Mouse (Mus musculus): ENCODE results near the gene St6galnac3.
"Not testable (repeated sequence)": the region's sequence is repeated elsewhere in the genome, so short reads cannot be mapped to it uniquely, and the experiment has no call there.

The St6galnac3 gene

GRCm38 (mm10) chr3:153724701-153725668 lies at the start of gene St6galnac3:
Gene St6galnac3 (minus strand): TSS chr3:153725174.
- peak; percentile 88 for DNase-seq (ENCODE audit: low read depth, low spot score)

DNA sequence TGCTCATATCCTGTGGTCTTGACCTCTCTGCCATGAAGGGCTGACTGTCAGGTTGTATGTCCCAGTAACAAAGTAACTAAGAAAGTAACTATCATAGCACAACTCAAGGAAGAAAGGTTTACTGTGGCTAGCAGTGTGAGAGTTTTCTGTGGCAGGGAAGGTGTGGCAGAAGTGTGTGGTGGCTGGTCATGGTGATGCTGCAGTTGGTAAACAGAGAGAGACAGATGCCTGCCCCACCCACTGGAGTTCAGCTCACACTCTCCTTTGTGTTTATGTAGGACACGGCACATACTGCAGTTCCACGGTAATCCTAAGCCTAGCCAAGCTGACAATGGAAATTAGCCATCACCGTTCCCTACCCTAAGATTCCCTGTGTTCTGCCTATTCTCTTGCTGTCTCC lies 49.6 kb upstream of the St6galnac3 start:
- no peak for DNase-seq (ENCODE audit: low read depth, low spot score)

GRCm38 (mm10) chr3:153771479-153771878 lies 46.5 kb upstream of the St6galnac3 start:
- no peak for DNase-seq (ENCODE audit: low read depth, low spot score)

GRCm38 (mm10) chr3:153770573-153770972 lies 45.6 kb upstream of the St6galnac3 start:
- DNase-seq (ENCODE audit: low read depth, low spot score): no peak

- DNase-seq (ENCODE audit: low read depth, low spot score): no peak
These were observed 44.2 kb upstream of the St6galnac3 start for GRCm38 (mm10) chr3:153769220-153769619.

GRCm38 (mm10) chr3:153765171-153765570 lies 40.2 kb upstream of the St6galnac3 start:
- DNase-seq (ENCODE audit: low read depth, low spot score): no peak

DNA sequence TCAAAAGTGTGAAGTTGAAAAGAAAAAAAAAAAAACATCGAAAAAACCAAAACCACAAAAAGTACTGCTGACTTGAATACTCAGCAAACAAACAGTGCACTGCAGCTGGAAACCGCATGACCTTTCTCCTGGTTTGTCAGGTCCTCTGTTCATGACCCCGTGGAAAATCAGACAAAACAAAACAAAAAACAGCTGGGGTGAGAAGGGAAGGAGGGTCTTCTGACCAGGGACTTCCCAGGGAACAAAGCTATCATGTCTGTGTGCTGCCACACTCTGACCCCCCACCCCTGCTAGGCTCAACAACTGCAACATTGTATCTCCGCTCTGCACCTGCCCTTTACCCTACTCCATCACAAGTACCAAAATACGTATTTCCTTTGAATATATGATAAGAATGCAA lies 39.8 kb upstream of the St6galnac3 start:
- no peak for DNase-seq (ENCODE audit: low read depth, low spot score)

GRCm38 (mm10) chr3:153761171-153761570 lies 36.2 kb upstream of the St6galnac3 start:
- DNase-seq (ENCODE audit: low read depth, low spot score): no peak

DNA sequence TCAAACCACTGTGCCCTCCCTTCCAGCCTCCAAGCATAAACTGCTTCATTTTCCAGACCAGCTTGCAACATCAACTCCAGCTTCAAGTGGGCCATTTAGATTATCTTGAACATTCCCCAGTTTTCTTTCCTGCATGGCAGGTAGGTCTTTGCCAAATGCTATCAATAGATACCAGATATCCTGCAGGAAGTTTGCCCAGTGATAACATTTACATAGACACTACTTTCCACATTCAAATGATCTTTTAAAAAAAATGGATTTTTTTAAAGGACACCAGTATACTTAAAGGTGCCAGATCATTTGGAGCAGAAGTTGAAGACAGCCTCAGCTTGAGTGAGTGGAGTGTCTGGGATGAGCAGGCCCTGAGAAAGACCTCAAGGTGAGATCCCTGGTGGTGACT lies 34.3 kb upstream of the St6galnac3 start:
- DNase-seq (ENCODE audit: low read depth, low spot score): no peak

DNA sequence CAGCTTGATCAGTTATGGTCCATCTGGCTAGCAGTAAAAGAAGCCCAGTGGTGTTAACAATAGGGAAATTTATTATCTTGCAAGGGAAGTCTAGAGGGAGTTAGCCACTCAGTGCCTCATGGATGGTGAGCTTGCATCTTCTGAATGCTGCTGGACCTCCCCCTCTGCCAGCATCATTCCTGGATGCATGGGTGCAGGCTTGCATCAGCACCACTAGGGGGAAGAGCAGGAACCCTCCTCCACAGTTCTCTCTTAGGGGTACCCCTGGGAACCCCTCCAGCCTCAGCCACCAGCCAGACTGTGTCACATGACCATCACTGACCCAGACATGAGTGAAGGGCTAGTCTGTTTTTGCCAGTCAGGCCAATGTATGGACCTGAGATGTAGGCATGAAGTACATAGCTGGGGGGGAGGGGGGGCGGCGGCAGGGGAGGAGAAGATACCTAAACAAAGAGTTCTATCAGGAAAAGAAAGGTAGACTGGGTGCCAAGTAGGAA lies 31.6 kb upstream of the St6galnac3 start:
- peak; percentile 21 for DNase-seq (ENCODE audit: low read depth, low spot score)

- not testable (repeated sequence) for DNase-seq (ENCODE audit: low read depth, low spot score)
These were observed 30.9 kb upstream of the St6galnac3 start for GRCm38 (mm10) chr3:153755785-153756326.

GRCm38 (mm10) chr3:153751435-153751834 lies 26.5 kb upstream of the St6galnac3 start:
- DNase-seq (ENCODE audit: low read depth, low spot score): no peak

DNA sequence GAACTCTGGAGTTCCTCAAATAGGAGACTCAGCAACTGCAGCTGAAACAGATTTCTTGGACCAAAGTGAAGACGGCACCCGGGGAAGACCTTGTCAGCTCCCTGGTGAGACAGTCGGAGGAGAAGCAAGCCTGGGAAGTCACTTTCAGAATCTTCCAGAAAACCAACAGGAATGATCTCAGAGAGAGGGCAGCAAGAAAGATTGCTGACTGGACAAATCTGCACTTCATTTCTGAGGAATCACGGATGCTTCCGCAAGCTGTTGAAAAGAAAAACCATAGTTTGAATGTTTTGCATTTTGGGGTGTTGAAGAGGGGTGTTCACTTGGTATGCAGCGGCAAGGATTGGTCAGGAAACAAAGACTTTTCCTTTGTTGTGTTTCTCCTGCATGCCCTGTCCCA lies 24.4 kb upstream of the St6galnac3 start:
- DNase-seq (ENCODE audit: low read depth, low spot score): no peak

DNA sequence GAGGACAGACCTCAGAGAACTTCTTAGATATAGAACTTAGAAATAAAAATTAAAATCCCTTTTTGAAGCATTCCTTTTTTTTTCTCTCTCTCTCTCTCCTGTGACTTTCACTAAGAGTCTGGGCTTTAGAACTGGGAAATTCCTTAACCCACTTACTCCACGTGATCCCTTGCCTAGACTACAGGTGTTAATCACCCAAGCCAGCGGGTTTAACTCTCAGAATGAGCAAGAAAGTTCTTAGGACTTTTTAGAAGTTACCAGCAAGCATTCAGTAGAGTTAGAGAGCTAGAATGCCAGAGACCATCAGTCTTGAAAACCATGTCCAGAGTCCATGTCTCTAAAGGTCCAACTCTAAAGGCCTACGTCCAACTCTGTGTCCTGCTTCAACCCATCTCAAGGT lies 23.3 kb upstream of the St6galnac3 start:
- DNase-seq (ENCODE audit: low read depth, low spot score): no peak

DNA sequence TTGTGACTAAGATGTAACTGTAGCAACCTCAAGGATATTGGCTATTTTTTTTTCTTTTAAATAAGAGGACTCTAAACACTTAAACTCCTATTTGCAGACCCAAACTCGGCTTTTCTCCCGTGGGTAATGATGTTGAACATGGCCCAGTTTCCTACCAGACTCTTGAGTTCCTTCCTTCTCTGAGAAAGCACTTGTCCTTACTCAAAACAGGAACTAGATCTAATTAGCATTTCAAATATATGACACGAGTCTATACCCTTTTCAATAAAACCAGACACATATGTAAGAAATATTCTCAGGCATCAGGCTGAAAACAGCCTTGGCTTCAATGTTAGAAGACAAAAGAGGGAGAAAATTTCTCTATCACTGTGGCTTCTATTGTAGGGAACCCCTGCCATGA lies 20.1 kb upstream of the St6galnac3 start:
- no peak for DNase-seq (ENCODE audit: low read depth, low spot score)

DNA sequence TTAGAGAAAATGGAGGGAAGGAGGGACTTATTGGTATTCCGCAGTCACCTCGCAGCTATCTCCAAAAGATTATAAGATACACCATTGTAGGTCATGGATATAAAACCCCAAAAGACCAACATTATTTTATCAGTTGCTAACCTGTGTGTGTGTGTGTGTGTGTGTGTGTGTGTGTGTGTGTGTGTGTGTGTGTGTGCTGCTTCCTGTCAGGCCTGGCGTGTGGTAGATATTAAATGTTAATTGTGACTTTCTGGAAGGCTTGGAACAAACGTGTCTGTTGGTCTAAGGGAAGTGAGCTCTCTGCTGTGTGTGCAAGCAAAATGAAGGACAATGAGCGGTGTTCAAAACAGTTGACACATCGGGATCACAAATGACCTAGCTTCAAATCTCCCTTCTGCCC lies 19.5 kb upstream of the St6galnac3 start:
- no peak for DNase-seq (ENCODE audit: low read depth, low spot score)

DNA sequence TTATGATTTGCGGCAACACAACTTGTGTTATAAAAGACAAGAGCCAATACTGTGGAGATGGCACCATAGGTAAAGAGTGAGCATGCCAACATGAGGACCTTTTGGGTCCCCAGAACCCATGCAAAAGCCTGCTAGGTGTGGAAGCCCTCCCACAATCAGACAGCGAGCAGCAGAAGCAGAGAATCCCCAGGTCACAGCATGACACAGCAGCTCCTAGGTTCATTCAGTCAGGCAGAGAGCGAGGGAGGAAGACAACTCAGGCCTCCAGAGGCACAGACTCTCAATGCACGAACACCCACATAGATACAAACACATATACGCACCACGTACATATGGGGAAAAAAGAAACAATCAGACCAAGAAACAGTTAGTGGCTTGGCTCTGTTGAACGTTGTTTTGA lies 16.8 kb upstream of the St6galnac3 start:
- DNase-seq (ENCODE audit: low read depth, low spot score): no peak

- DNase-seq (ENCODE audit: low read depth, low spot score): no peak
These were observed 14.4 kb upstream of the St6galnac3 start for GRCm38 (mm10) chr3:153739351-153739750.

DNA sequence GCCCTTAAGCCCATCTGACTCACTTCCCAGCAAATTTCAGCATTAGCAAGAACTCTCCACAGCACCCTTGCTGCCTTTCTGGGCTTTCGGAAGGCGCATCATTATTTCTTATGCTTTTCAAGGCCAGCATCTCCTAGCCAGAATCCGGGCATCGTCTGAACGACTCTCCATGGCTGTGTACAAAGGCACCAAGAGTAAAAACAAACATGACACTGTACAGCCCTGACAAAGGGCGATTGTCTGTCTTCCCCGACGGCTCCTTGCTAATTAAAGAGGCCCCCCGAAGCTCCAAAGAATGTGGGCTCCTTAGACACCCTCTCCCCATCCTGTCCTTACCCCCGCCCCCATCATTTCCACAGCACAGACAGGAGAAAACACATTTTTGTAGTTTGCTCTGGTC lies 13.4 kb upstream of the St6galnac3 start:
- DNase-seq (ENCODE audit: low read depth, low spot score): no peak

DNA sequence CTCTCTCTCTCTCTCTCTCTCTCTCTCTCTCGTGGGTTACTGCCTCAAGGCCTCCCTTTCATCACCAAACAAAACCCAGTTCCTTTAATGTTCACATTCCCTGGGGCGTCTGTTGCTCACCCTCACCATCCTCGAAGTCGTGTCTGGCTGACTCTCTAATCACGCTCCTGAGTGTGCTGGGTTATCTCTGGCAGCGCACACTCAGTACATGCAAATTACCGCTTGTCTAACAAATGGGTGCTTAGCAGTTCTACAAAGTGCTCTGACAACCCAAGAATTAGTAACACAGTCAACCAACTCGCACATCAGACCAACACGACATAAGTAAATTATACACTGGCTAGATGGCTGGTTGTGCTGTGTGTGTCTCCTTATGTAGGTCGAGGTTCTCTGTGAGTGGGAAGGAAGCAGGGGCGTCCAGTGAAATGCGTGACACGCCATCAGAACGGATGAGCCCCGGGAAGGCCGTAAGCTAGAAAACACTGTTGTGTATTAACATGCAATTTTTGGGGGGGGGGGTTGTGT lies 11.8 kb upstream of the St6galnac3 start:
- DNase-seq (ENCODE audit: low read depth, low spot score): no peak

DNA sequence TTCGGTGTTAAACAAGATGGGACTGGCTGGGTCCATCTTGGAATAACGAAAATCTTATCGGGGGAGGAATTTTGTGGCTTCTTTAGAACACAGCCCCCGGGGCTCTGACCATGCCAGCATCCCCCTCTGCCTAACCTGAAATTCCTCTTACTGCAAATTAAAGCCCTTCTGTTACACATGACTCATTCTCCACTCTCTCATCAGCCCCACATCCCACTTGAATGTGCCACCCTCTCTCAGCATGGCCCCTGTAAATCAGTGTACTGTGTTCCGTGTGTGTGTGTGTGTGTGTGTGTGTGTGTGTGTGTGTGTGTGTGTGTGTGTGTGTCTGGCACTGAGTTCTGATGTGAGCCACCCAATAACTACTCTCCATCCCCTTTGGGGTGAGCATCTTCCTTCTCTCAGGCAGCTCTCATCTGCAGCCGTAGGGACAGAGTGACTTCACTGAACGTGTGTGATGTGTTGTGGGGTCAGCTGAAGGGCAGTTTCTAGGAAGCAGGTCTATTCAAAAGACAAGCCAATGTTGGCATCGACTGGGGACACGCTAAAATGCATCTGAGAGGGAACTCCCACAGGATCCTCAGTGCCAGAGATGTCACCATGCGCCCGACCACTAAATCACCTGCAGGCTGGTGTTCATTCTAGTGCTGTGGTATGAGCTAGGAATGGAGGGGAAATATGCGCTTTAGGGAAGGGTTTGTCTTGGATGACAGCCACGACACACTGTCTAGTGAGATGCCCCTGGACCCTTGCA lies 11.0 kb upstream of the St6galnac3 start:
- no peak for DNase-seq (ENCODE audit: low read depth, low spot score)

DNA sequence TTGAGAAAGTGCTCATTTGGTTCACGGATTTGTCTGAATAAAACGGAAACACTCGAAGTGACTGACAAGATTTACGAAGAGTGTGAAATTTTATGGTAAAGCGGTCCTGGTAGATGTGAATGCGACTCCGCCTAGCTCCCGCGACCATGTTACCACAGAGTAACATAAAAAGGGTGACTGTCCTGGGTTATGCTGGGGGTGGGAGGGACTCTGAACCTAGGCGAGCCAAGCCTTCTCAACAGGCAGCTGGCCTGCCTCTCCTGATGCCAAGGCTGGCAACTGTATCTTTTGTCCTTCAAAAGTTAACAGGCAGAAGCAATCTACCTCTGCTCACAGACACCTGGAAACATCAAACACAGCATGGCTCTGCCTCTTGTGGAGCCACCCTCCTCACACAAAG lies 9.8 kb upstream of the St6galnac3 start:
- DNase-seq (ENCODE audit: low read depth, low spot score): no peak

Measured in R1 (cell line).